Mouse (Mus musculus): ENCODE data around the gene Ccdc159. TPM values are rescaled to one million over a fixed set of nuclear protein-coding genes. Genes with fewer than 3 reads are reported as not detected.

Gene Ccdc159
- polyA plus RNA-seq, 1 experiment from 2014 or later: 1.2 TPM

DNA sequence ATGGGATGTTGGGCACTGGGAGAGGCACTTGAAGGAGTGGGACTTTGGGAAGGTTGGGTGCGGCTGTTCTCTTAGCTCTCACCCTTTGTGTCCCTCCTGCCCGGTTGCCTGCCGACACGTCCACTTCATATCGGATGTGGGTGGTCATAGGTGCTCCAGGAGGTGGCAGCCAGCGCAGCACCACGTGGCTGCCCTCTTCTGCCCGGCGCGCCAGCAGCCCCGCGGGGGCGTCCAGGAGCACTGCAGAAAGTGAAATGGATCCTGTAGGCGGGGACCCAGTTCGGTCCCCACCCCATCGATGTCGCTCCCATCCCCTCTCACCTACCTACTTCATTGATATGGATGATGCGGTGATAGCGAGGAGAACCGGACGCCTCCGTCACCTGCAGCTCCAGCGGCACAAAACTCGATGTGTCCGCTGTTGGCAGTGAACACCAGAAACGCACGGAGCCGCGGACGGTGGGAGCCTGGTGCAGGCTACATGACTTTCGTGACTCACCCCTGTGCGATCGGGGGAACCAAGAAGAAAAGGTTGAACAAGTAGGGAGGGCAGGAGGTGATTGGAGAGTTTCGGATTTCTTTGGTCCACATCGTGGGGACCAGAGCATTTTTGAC, 34.2 kb downstream of the Ccdc159 start:
- H3K4me2 ChIP-seq (replicated peaks; ENCODE audit: low read depth, low read length): peak overlapping the region; percentile 81
- WGBS: 2% methylated on average over 33 of the region's 35 CpGs
- peak overlapping the region; percentile 37; the same call in 1 of the 2 replicates for H3K4me3 ChIP-seq (ENCODE audit: low read depth, low read length)
- H3K27me3 ChIP-seq (replicated peaks; ENCODE audit: insufficient read depth, low read length): 0 out of 2 replicates have a peak, but pooled peaks cover 7% of the 10 kb centered on the region
- DNase-seq (ENCODE audit: low spot score): peak; percentile 36
- no peak overlapping the region for H3K27ac ChIP-seq (ENCODE audit: low read length)
- H3K4me1 ChIP-seq (ENCODE audit: insufficient read depth, low read depth, low read length): peaks cover 25% of the 10 kb centered on the region
- no peaks in the 10 kb centered on the region for H3K36me3 ChIP-seq (ENCODE audit: insufficient read depth, low read length)
- no peak overlapping the region for H3K9ac ChIP-seq (replicated peaks; ENCODE audit: low read depth)
- H3K9me3 ChIP-seq (ENCODE audit: low read length): no peaks in the 10 kb centered on the region
- ATAC-seq: peak; percentile 29; the same call in 1 of the 2 replicates
- no peak for TF ChIP-seq EP300 (IDR thresholded peaks at IDR 0.05)
- peak; percentile 15; the same call in 1 of the 2 replicates for TF ChIP-seq CTCF (IDR thresholded peaks at IDR 0.05)

DNA sequence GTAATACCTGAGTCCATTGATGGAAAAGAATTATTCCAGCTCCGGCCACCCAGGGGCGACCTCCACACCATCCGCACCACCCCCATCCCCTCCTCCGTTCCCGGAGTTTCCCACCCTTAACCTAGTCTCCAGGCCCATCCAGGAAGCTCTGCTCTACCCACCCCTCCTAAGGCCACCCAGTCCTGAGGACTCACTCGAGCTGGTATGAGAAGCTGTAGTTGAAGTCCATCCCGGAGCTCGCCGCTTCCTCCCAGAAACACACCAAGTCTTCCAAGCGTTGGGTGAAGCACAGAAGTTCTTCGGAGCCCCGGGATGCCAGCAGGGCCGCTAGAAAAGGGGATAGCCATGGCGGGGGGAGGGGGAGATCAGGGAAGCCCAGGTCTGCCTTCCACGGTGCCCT, 34.7 kb downstream of the Ccdc159 start:
- no peaks in the 10 kb centered on the region for H3K9me3 ChIP-seq (ENCODE audit: low read length)
- DNase-seq (ENCODE audit: low spot score) (peak; percentile 30), ATAC-seq (peak; percentile 24; the same call in 1 of the 2 replicates)
- TF ChIP-seq EP300 (IDR thresholded peaks at IDR 0.05): no peak
- TF ChIP-seq CTCF (IDR thresholded peaks at IDR 0.05): peak; percentile 4; the same call in 1 of the 2 replicates
- no peak overlapping the region; the same call in 1 of the 2 replicates for H3K9ac ChIP-seq (replicated peaks; ENCODE audit: low read depth)
- peak overlapping the region; percentile 81 for H3K4me2 ChIP-seq (replicated peaks; ENCODE audit: low read depth, low read length)
- 0 out of 2 replicates have a peak, but pooled peaks cover 7% of the 10 kb centered on the region for H3K27me3 ChIP-seq (replicated peaks; ENCODE audit: insufficient read depth, low read length)
- WGBS: under 1% methylated on average over 14 of the region's 15 CpGs
- no peak overlapping the region for H3K27ac ChIP-seq (ENCODE audit: low read length)
- peak overlapping the region; percentile 37 for H3K4me3 ChIP-seq (ENCODE audit: low read depth, low read length)
- peaks cover 25% of the 10 kb centered on the region for H3K4me1 ChIP-seq (ENCODE audit: insufficient read depth, low read depth, low read length)
- H3K36me3 ChIP-seq (ENCODE audit: insufficient read depth, low read length): no peaks in the 10 kb centered on the region

DNA sequence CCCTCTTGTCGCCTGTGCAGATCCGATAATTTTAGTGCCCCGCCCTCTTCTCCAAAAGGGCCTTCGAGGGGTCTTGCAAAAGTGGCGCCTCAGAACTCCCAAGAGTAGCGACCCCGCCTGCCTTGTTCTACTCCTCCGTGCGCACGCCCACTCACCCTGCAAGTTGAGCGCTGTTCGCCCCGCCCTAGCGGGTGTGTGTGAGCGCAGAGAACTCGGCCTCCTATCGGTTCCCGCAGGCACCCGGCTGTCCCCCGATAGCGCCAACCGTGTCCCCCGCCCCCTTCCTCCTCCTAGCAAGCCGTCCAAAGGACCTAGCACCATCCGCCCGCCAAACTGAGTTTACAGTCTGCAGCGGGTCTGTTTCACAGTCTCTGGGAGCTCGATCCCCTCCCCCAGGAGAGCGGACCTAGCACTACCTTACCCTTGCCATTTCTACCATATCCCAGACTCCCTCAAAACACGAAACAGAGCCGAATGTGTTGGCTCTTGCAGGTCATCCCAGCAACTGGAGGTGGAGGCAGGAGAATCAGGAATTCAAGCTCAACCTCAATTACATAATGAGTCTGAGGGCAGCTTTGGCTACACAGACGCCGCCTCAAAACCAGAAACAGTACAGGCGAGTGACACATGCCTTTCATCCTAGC, 35.3 kb downstream of the Ccdc159 start:
- peak; percentile 71 for ATAC-seq
- peak; percentile 74 for DNase-seq (ENCODE audit: low spot score)
- Histone ChIP-seq H3K4me2 (replicated peaks; ENCODE audit: low read depth, low read length) (peak overlapping the region; percentile 81), H3K36me3 (ENCODE audit: insufficient read depth, low read length) (no peaks in the 10 kb centered on the region), H3K9ac (replicated peaks; ENCODE audit: low read depth) (no peak overlapping the region; the same call in 1 of the 2 replicates), H3K9me3 (ENCODE audit: low read length) (no peaks in the 10 kb centered on the region), H3K27ac (ENCODE audit: low read length) (no peak overlapping the region), H3K4me3 (ENCODE audit: low read depth, low read length) (peak overlapping the region; percentile 37), H3K27me3 (replicated peaks; ENCODE audit: insufficient read depth, low read length) (0 out of 2 replicates have a peak, but pooled peaks cover 7% of the 10 kb centered on the region), H3K4me1 (ENCODE audit: insufficient read depth, low read depth, low read length) (peaks cover 25% of the 10 kb centered on the region)
- 3% methylated on average over 33 of the region's 34 CpGs for WGBS
- TF ChIP-seq EP300 (IDR thresholded peaks at IDR 0.05): no peak
- TF ChIP-seq CTCF (IDR thresholded peaks at IDR 0.05): peak; percentile 34

DNA sequence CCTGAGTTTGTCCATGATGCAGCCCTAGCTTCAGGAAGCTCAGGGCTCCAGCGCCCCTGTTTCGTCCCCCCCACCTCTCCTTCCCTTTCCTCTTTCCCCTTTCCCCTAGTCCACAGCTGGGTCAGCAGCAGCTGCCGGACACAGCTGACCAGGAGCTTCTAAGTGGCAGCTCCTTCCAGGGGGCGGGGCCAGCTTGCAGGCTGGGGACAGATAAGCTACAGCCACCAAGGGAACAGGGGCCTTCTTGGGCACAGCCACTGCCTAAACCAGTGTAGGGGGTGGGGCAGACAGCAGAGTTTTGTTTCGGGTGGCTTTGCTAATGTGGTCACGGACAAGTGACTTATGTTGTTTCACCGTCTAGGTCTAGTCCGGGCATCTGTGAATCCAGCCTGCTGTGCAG, 36.1 kb downstream of the Ccdc159 start, which contains the start of gene Epor:
TSS of gene Epor (minus strand) at position 90 of the 400 bp plus-strand sequence.
- no peaks in the 10 kb centered on the region for H3K36me3 ChIP-seq (ENCODE audit: insufficient read depth, low read length)
- H3K4me1 ChIP-seq (ENCODE audit: insufficient read depth, low read depth, low read length): peaks cover 25% of the 10 kb centered on the region
- no peak within 1 kb of the TSS for H3K27ac ChIP-seq (ENCODE audit: low read length)
- DNase-seq (ENCODE audit: low spot score) (peak; percentile 51), ATAC-seq (peak; percentile 42)
- no peak within 1 kb of the TSS; the same call in 1 of the 2 replicates for H3K9ac ChIP-seq (replicated peaks; ENCODE audit: low read depth)
- TF ChIP-seq EP300 (IDR thresholded peaks at IDR 0.05) (no peak), CTCF (IDR thresholded peaks at IDR 0.05) (no peak)
- no peaks in the 10 kb centered on the region for H3K9me3 ChIP-seq (ENCODE audit: low read length)
- H3K4me3 ChIP-seq (ENCODE audit: low read depth, low read length): peak within 1 kb of the TSS; percentile 37
- peak within 1 kb of the TSS; percentile 81 for H3K4me2 ChIP-seq (replicated peaks; ENCODE audit: low read depth, low read length)
- WGBS: 15% methylated on average over 7 of the region's 8 CpGs
- 0 out of 2 replicates have a peak, but pooled peaks cover 7% of the 10 kb centered on the region for H3K27me3 ChIP-seq (replicated peaks; ENCODE audit: insufficient read depth, low read length)

DNA sequence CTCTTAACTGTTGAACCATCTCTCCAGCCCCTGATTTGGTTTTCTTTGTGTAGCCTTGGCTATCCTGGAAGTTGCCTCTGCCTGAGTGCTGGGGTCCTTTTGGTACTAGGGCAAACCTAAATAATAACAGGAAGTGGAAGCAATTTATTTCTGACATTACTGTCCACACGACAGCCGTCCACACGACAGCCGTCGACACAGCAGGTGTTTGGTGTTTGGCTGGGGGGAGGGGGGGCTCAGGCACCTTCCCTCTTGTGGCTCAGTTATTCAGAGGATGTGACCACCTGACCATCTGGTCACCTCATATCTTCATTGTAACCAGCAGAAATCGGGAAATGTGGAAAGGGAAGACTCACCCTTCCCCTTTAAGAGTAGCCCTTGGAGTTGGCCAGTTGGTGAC, 41.6 kb downstream of the Ccdc159 start:
- no peak overlapping the region for H3K4me2 ChIP-seq (replicated peaks; ENCODE audit: low read depth, low read length)
- no peak overlapping the region for H3K9ac ChIP-seq (replicated peaks; ENCODE audit: low read depth)
- no peak overlapping the region for H3K27ac ChIP-seq (ENCODE audit: low read length)
- 30% methylated on average over 6 of the region's 6 CpGs for WGBS
- no peaks in the 10 kb centered on the region for H3K4me1 ChIP-seq (ENCODE audit: insufficient read depth, low read depth, low read length)
- ATAC-seq (no peak), DNase-seq (ENCODE audit: low spot score) (no peak)
- no peaks in the 10 kb centered on the region for H3K36me3 ChIP-seq (ENCODE audit: insufficient read depth, low read length)
- no peaks in the 10 kb centered on the region for H3K27me3 ChIP-seq (replicated peaks; ENCODE audit: insufficient read depth, low read length)
- no peak for TF ChIP-seq CTCF (IDR thresholded peaks at IDR 0.05)
- no peak for TF ChIP-seq EP300 (IDR thresholded peaks at IDR 0.05)
- no peaks in the 10 kb centered on the region for H3K9me3 ChIP-seq (ENCODE audit: low read length)
- H3K4me3 ChIP-seq (ENCODE audit: low read depth, low read length): no peak overlapping the region

DNA sequence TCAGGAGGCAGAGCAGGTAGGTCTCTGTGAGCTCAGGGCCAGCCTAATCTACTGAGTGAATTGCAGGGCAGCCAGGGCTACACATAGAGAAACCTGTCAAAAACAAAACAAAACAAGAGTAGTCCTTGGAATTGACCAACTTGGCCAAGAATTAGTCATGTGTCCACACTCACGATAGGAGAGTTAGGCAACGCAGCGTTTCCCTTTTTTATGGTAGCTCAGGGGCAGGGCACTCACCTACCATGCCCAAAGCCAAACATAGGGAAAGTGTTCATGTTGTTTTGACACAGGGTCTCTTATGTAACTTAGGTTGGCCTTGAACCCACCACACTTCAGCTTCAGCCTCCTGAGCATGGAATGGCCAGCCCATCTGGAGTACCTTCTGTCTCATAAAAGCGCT, 42.0 kb downstream of the Ccdc159 start:
- WGBS: 90% methylated on average over 4 of the region's 4 CpGs
- Histone ChIP-seq H3K27ac (ENCODE audit: low read length) (no peak overlapping the region), H3K4me1 (ENCODE audit: insufficient read depth, low read depth, low read length) (no peaks in the 10 kb centered on the region), H3K9me3 (ENCODE audit: low read length) (no peaks in the 10 kb centered on the region), H3K4me2 (replicated peaks; ENCODE audit: low read depth, low read length) (no peak overlapping the region), H3K9ac (replicated peaks; ENCODE audit: low read depth) (no peak overlapping the region), H3K4me3 (ENCODE audit: low read depth, low read length) (no peak overlapping the region), H3K27me3 (replicated peaks; ENCODE audit: insufficient read depth, low read length) (no peaks in the 10 kb centered on the region), H3K36me3 (ENCODE audit: insufficient read depth, low read length) (no peaks in the 10 kb centered on the region)
- DNase-seq (ENCODE audit: low spot score): no peak
- no peak for ATAC-seq
- TF ChIP-seq EP300 (IDR thresholded peaks at IDR 0.05) (no peak), CTCF (IDR thresholded peaks at IDR 0.05) (no peak)

All from lung, postnatal 0 days (tissue).